Mouse (Mus musculus) erythroblast, embryonic 14.5 days (primary cell): Measurements from ENCODE around the gene Gpld1. TPM values are rescaled to one million over a fixed set of nuclear protein-coding genes. Genes with fewer than 3 reads are reported as not detected.

ENCODE experiments used
- H3K27me3 ChIP-seq: 2 replicates; pipeline ENCODE4 v1.6.1; 2012; ENCODE audit warnings: inconsistent platforms; ENCODE audit not compliant: control insufficient read depth
- H3K36me3 ChIP-seq: 2 replicates; pipeline ENCODE4 v1.6.1; 2012; ENCODE audit warnings: mild to moderate bottlenecking, inconsistent platforms; ENCODE audit not compliant: control insufficient read depth
- H3K4me1 ChIP-seq: 2 replicates; pipeline ENCODE4 v1.6.1; 2012; ENCODE audit warnings: inconsistent platforms; ENCODE audit not compliant: control insufficient read depth
- H3K4me3 ChIP-seq: replicated peaks from 2 replicates; pipeline ENCODE3; 2012; ENCODE audit warnings: moderate library complexity, mild to moderate bottlenecking, inconsistent platforms
- H3K9me3 ChIP-seq: 2 replicates; pipeline ENCODE4 v1.6.1; 2012; ENCODE audit warnings: low read length, inconsistent platforms, mixed read lengths; ENCODE audit not compliant: control insufficient read depth
- GATA1 ChIP-seq: IDR thresholded peaks from 2 replicates; pipeline ENCODE4 v1.6.1; 2012; ENCODE audit warnings: low read length, inconsistent platforms, mixed read lengths
- TAL1 ChIP-seq: IDR thresholded peaks from 3 replicates; pipeline ENCODE4 v1.6.1; 2012; ENCODE audit warnings: low read length, inconsistent platforms, mixed read lengths
- polyA plus RNA-seq: library from polyadenylated mRNA; stranded (reverse); fragments of >175 nt; gene quantifications from 2 replicates; pipeline ENCODE4 v1.2.3, GENCODE M21; 2012

The Gpld1 gene
- polyA plus RNA-seq, result not detected in 2 replicates

- no peaks in the 10 kb centered on the region for H3K36me3 ChIP-seq
- TF ChIP-seq GATA1 (no peak), TAL1 (no peak)
- peaks cover 1% of the 10 kb centered on the region; the same call in 1 of the 2 replicates for H3K9me3 ChIP-seq
- H3K4me3 ChIP-seq, result no peak within 1 kb of the TSS
- H3K4me1 ChIP-seq, result no peaks in the 10 kb centered on the region; the same call in 1 of the 2 replicates
- peaks cover 27% of the 10 kb centered on the region for H3K27me3 ChIP-seq
Measured at GRCm38 (mm10) chr13:24942512-24943282, at the start of gene Gpld1. Gpld1 (plus strand) TSS chr13:24943152.

- no peaks in the 10 kb centered on the region for H3K9me3 ChIP-seq
Measured at GRCm38 (mm10) chr13:24893880-24894279, 49.1 kb upstream of the Gpld1 start.

GRCm38 (mm10) chr13:24901916-24902315 lies 41.0 kb upstream of the Gpld1 start:
- H3K36me3 ChIP-seq, result no peaks in the 10 kb centered on the region
- no peaks in the 10 kb centered on the region for H3K4me1 ChIP-seq
- H3K9me3 ChIP-seq, result no peaks in the 10 kb centered on the region
- TF ChIP-seq GATA1, result no peak
- TF ChIP-seq TAL1, result no peak
- no peak overlapping the region for H3K4me3 ChIP-seq
- H3K27me3 ChIP-seq, result no peaks in the 10 kb centered on the region

More at GRCm38 (mm10) chr13:24893880-24894279, 49.1 kb upstream of the Gpld1 start:
- no peaks in the 10 kb centered on the region for H3K27me3 ChIP-seq
- no peak overlapping the region for H3K4me3 ChIP-seq
- TF ChIP-seq GATA1, result no peak
- no peak for TF ChIP-seq TAL1
- H3K36me3 ChIP-seq, result no peaks in the 10 kb centered on the region
- no peaks in the 10 kb centered on the region for H3K4me1 ChIP-seq

GRCm38 (mm10) chr13:24903412-24903811 lies 39.5 kb upstream of the Gpld1 start:
- Histone ChIP-seq H3K9me3 (no peaks in the 10 kb centered on the region), H3K4me1 (no peaks in the 10 kb centered on the region), H3K27me3 (no peaks in the 10 kb centered on the region), H3K4me3 (no peak overlapping the region), H3K36me3 (no peaks in the 10 kb centered on the region)
- TF ChIP-seq GATA1, result no peak
- TF ChIP-seq TAL1, result no peak

GRCm38 (mm10) chr13:24905422-24905821 lies 37.5 kb upstream of the Gpld1 start:
- H3K36me3 ChIP-seq, result no peaks in the 10 kb centered on the region

GRCm38 (mm10) chr13:24906831-24907570 lies 36.0 kb upstream of the Gpld1 start:
- H3K9me3 ChIP-seq, result no peaks in the 10 kb centered on the region
- H3K4me3 ChIP-seq, result no peak overlapping the region
- no peaks in the 10 kb centered on the region; the same call in 1 of the 2 replicates for H3K36me3 ChIP-seq

More at GRCm38 (mm10) chr13:24905422-24905821, 37.5 kb upstream of the Gpld1 start:
- Histone ChIP-seq H3K4me3 (no peak overlapping the region), H3K27me3 (no peaks in the 10 kb centered on the region), H3K9me3 (no peaks in the 10 kb centered on the region), H3K4me1 (no peaks in the 10 kb centered on the region)
- TF ChIP-seq GATA1 (no peak), TAL1 (no peak)

GRCm38 (mm10) chr13:24909112-24909511 lies 33.8 kb upstream of the Gpld1 start:
- H3K4me3 ChIP-seq, result no peak overlapping the region
- H3K36me3 ChIP-seq, result no peaks in the 10 kb centered on the region; the same call in 1 of the 2 replicates
- no peaks in the 10 kb centered on the region for H3K27me3 ChIP-seq
- no peaks in the 10 kb centered on the region for H3K9me3 ChIP-seq
- TF ChIP-seq GATA1 (no peak), TAL1 (no peak)
- no peaks in the 10 kb centered on the region for H3K4me1 ChIP-seq

More at GRCm38 (mm10) chr13:24906831-24907570, 36.0 kb upstream of the Gpld1 start:
- TF ChIP-seq GATA1, result no peak
- TF ChIP-seq TAL1, result no peak
- Histone ChIP-seq H3K27me3 (no peaks in the 10 kb centered on the region), H3K4me1 (no peaks in the 10 kb centered on the region)

GRCm38 (mm10) chr13:24913576-24913975 lies 29.4 kb upstream of the Gpld1 start:
- no peaks in the 10 kb centered on the region; the same call in 1 of the 2 replicates for H3K36me3 ChIP-seq

GRCm38 (mm10) chr13:24914915-24915314 lies 28.0 kb upstream of the Gpld1 start:
- H3K27me3 ChIP-seq, result no peaks in the 10 kb centered on the region
- H3K4me1 ChIP-seq, result no peaks in the 10 kb centered on the region
- H3K36me3 ChIP-seq, result no peaks in the 10 kb centered on the region; the same call in 1 of the 2 replicates
- TF ChIP-seq TAL1 (no peak), GATA1 (no peak)
- H3K9me3 ChIP-seq, result no peaks in the 10 kb centered on the region
- H3K4me3 ChIP-seq, result no peak overlapping the region

More at GRCm38 (mm10) chr13:24913576-24913975, 29.4 kb upstream of the Gpld1 start:
- no peaks in the 10 kb centered on the region for H3K27me3 ChIP-seq
- no peak overlapping the region for H3K4me3 ChIP-seq
- TF ChIP-seq GATA1, result no peak
- no peak for TF ChIP-seq TAL1
- no peaks in the 10 kb centered on the region for H3K4me1 ChIP-seq
- no peaks in the 10 kb centered on the region for H3K9me3 ChIP-seq
